Mouse (Mus musculus) liver, adult 2 months (tissue): ENCODE data around the gene Cers5.

Experiments
- CTCF ChIP-seq: fragments of 200-500 bp; IDR thresholded peaks from 2 replicates; pipeline ENCODE4 v1.5.1; 2011; ENCODE audit warnings: low read depth, low read length, control low read depth
- POLR2A ChIP-seq: fragments of 200-500 bp; IDR thresholded peaks from 2 replicates; pipeline ENCODE4 v1.6.1; 2011; ENCODE audit warnings: low read length, control low read depth; ENCODE audit not compliant: insufficient read depth; ENCODE audit errors: extremely low read depth

DNA sequence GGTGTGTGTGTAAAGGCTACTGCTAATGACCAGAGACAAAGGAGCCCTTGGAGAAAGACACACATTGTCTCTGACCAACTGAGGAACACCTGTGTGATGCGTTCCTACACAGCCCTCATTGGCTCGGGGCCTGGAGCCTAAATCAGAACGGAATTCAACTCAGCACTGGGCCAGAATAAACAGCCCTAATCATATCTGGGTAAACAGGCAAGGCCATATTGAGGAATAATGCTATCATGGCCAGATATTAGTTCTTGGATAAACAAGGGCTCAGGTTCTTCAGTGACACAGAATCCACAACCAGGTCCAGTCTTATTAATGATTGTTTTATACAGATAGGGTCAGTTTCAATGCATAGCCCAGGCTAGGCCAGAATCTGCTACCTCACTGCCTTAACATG, 18.3 kb upstream of the Cers5 start:
- TF ChIP-seq POLR2A (no peak), CTCF (no peak)
